Mouse (Mus musculus) kidney, adult 9 months (tissue): ENCODE data around the gene Ptpn14.

Experiments used
- DNase-seq: peaks from one replicate; pipeline ENCODE4 v3.0.0; 2022

Ptpn14 gene

GRCm38 (mm10) chr1:189817089-189817488 lies 89.0 kb downstream of the Ptpn14 start:
- DNase-seq, result no peak

DNA sequence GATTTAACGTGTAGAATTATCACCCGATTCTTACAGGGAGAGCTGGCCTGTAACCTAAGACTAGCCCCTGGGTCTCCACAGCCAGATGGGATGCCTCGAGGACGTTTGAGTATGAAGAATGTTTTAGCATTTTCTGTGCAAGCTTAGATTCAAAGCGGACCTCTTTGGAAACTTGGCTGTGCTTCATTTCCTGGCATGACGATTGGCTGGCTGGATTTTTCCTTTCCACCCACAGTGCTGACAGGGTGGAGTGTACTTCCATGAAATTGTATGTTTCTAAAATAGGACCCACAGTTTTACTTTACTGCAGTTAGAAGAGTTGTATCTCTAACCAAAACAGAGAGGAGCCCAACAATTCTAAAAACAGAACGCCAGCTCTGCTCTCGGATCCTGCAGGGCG lies 89.7 kb downstream of the Ptpn14 start:
- peak; percentile 47 for DNase-seq

DNA sequence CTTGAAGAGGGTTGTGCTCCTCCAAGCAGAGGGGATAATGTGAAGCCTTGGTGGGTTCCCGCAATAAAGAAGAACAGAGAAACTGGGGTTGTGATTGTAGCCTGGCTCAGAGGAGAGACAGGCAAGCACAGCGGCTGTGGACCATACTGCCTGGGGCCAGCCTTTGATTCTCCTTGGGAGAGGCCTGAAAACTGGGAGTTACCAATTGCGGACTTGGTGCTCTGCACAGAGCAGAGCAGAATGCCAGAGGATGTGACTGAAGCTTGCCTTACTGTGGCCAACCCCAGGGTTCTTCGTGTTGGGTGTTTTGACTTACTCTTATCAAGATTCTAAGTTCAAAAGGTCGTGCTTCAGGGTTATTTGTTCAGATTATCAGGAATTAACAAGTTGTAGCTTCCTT lies 92.0 kb downstream of the Ptpn14 start:
- no peak for DNase-seq

GRCm38 (mm10) chr1:189824436-189824835 lies 96.4 kb downstream of the Ptpn14 start:
- DNase-seq, result no peak

DNA sequence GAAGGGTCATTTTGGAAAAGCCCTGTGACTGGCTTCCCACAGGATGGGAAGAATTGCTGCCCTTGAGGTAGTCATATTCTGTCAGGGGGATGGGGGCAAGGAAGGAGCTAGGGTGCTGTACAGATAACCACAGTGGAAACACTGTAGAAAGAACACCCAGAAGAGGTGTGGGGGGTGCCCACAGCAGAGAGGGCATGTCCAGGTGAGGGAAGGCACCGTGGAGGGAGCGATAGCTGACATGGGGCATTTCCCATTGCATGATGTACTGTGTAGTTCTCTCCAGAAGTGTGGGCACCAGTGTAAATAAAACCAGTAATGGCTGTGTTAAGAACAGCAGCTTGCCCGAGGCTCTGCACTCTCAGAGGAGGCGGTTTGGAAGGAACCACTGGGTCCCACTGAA lies 102.3 kb downstream of the Ptpn14 start:
- no peak for DNase-seq

DNA sequence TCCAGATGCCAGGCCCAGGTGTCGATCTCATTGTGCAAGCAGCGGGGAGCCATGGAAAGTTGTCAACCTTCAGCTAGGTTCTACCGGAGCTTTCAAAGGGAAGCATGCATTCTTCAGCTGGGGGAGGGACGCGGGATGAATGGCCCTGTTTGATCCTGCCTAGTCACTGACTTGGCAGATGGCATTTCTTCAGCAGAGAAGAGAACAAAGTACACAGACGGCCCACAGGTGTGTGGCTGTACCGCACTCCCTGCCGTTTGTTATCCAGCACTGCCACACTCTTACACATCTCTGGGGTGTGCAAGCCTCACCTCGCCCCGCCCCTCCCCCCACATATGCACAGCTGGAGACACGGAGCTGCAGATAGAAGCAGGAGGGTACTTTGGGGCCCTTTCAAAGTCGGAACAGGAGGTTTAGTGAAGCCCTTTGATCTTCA lies 102.7 kb downstream of the Ptpn14 start:
- no peak for DNase-seq

GRCm38 (mm10) chr1:189833351-189833750 lies 105.3 kb downstream of the Ptpn14 start:
- DNase-seq, result no peak

- DNase-seq, result no peak
These were observed 106.1 kb downstream of the Ptpn14 start for GRCm38 (mm10) chr1:189834166-189834565.

DNA sequence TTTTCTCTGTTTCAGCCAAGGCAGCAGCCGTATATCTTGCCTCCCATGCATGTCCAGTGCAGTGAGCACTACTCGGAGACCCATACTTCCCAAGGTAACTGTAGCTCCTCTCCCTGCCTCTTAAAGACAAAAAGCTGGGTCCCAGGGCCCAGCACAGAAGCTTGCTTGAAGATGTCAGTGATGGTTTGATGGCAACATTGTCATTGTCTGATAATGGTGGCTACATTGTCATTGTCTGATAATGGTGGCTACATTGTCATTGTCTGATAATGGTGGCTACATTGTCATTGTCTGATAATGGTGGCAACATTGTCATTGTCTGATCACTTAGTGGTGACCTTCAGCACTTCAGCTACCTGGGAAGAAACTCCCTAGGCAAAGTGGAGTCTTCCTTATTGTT lies 118.3 kb downstream of the Ptpn14 start:
- no peak for DNase-seq

DNA sequence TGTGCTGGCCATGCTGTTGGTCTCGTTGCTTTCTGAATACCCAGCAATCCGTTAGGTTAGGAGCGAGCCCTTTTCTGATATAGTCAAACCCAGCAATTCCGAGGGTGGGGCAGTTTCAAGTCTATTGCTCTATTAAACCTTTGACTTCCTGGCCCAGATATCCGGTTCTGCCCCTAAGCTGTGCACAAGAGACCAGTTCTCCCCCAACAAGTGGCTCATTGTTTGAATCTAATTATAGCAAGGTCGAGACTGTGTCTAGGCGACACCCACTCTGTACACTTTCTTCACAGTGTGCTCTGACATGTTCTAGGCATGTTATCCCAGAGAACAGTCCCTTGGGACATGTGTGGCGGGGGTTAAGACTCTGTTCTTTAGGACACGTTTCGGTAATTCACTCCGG lies 121.5 kb downstream of the Ptpn14 start:
- no peak for DNase-seq

DNA sequence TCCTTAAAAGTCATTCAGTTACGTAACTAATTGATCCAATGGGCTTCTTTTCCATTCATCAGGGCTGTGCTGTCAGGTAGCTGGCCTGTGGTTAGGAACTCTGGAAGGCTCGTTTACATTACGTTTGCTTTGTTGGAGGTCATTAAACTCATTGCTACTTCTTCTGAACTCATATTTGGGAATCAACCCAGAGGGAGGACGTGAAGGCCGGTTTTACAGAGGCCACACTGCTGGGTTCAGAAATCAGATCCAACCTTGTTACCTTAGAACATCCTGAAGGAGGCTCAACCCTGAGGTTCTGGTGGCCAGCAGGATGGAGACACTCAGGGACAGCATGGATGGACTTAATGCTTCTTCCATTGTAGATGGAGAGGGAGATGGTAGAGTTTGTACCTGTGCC lies 124.0 kb downstream of the Ptpn14 start:
- no peak for DNase-seq

DNA sequence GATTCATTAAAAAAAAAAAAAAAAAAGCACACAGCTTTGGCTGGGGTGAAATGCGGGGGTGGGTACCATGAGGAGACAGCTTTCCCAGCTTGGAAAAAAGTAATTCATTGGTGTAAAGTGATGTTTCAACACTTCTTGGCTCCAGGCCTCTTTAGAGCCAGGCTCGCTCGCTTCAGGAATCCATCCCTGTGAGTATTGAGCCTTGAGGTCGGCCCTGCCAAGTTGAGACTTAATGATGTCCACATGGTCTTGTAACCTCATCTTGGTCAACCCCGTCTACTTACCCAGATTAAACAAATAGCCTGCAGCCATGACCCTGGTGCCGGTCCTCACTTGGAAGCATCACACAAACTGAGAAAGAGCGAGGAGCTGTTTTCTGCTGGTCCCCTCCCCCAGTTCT lies 124.4 kb downstream of the Ptpn14 start:
- no peak for DNase-seq

DNA sequence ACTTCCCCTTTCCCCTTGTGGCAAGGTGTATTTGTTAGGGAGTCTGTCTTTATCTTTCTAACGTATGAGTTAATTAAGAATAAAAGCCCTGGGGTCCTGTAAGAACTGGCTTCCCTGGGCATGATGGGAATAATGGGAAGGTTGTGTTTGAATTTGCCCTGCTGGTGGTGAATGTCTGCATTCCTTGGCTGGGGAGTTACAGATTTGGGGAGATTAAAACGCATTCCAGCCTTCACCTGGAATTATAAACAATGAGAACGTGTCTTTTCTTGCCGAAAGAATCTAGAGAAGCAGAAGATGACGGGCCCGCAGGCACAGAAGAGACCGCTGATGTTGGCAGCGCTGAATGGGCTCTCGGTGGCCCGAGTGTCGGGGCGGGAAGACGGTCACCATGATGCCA lies 126.6 kb downstream of the Ptpn14 start:
- DNase-seq, result no peak

- DNase-seq, result no peak
These were observed 127.7 kb downstream of the Ptpn14 start for GRCm38 (mm10) chr1:189855739-189856138.

- DNase-seq, result no peak
These were observed 130.3 kb downstream of the Ptpn14 start for GRCm38 (mm10) chr1:189858377-189858776.

DNA sequence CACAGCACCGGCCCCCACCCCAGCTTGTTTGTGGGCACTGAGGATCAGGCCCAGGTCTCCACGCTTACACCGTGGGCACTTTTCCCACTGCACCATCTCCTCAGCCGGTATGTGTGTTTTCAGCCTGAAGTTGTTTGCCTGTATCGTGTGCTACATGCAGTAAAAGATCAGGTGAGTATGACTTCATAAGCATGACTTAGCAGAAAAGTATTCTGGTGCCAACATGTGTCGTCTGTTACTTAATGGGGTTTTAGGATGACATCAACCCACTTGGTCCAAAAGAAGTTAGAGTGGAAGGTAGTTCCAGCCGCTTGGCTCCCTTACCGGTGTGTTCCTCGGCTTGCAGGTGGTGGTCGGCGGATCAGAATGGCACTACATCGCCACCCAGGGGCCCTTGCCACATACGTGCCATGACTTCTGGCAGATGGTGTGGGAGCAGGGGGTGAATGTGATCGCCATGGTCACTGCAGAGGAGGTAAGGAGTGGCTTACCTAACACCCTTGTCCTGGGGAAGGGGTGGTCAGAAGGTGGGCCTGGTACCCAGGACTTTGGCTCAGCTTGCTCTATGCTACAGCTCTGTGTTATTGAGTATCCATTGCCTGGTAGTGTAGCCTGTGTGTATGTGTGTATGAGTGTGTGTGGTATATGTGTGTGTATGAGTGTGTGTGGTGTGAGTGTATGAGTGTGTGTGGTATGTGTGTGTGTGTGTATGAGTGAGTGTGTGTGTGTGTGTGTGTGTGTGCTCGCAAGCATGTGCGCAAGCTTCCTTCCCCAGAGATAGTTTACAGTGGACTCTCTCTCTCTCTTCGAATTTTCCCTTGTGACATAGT lies 132.3 kb downstream of the Ptpn14 start:
- DNase-seq, result no peak

DNA sequence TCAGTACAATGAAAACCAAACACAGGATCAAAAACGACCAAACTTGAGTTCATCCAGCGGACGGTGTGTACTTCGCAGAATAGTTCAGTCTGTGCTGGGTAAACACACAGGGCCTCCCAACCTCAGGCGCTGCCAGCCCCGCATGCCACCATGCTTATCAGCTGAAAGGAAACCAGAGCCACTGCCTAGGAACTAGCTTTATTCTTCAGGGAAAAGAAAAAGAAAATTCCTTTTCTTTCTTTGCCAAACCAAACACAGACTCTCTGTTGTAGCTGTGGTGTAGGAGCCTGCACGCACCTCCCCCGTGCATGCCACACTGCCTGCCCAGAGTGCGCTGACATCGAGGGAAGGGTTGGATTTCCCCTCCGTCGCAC lies 132.9 kb downstream of the Ptpn14 start:
- no peak for DNase-seq

DNA sequence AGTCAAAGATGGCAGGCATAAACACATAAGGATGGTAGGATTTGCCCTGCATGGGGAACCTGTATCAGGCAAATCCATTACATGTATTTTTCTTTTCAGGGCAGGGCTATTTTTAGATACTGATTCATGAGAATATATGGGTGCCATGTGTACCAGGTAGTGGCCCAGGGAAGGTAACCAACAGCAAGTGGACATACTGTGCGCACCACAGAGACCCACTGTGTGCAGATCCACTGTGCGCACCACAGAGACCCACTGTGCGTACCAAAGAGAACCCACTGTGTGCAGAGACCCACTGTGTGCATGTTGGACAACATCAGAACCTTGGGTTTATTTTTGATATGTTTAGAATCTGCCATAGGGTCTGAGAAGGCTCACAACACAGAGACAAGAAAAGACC lies 135.7 kb downstream of the Ptpn14 start:
- no peak for DNase-seq

DNA sequence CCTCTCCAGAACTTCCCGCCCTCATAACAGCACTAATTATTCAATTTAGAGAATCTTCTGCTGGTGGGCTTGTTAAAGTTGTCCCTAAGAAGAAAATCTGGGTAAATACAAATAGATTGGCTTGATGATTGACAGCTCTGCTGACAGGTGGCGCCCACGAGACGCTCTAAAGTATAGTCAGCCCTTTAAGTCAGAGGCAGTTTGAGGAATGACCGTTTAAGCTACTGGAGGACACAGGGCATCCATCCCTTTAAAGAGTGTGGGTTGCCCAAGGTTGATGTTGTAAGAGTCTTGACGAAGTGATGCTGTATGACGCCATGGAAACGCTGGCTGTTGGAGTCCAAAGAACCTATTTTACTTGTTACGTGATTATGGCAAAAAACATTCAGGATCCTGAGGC lies 136.2 kb downstream of the Ptpn14 start:
- no peak for DNase-seq

- DNase-seq, result no peak
These were observed 136.9 kb downstream of the Ptpn14 start for GRCm38 (mm10) chr1:189864846-189865560.

- no peak for DNase-seq
These were observed 138.6 kb downstream of the Ptpn14 start for GRCm38 (mm10) chr1:189866621-189867020.

DNA sequence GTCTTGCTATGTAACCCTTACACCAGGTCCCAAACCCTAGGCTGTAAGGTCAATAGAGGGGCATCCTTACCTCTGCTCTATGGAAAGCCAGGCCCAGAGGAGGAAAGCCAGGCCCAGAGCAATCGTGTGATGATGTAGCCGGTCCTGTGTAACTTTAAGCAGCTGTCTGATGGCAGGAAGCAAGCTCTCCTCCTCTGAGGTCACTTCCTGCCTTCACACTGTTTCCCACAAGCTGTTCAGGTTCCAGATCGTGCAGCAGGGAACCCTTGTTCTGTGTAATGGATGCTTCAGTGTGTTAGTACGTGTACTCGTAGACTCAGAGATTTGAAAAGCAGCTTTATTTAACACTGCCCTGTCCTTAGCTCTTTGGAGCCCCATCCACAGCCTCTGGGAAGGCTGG lies 139.0 kb downstream of the Ptpn14 start:
- DNase-seq, result no peak

DNA sequence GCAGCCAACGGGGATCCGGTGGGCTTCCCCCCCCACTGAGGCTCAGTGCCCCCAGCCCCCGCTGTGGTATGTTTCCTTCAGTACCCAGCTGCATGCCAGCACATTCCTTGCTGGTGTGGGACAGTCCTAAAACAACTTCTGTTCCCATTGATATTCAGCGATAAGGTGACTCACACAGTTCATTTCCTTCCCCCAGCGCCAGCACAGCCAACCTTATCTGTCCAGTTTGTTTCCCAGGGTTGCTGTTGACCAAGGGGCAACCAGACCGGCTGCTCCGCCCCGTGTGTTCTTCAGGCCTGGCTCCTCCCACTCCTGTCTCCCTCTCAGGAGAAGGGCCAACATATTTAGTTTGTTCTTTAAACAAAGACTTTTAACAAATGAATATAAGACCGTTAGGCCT lies 139.4 kb downstream of the Ptpn14 start:
- peak; percentile 62 for DNase-seq

DNA sequence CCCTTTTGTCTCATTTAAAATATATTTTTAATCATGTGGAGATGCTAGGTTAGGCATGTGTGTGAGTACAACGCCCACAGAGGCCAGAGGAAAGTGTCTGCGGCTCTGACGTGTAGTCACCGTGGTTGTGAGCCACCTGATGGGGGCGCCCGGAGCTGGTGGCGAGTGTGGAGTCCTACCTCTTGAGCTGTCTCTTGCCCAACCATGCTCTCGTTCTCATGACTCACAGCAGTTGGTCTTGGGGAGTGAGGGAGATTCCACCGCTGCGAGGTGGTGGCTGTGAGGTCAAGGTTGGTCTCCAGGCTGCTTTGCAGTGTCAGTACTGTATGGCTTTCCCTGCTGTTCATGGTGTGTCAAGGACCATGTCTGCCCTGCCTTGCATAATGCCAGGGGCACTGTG lies 140.0 kb downstream of the Ptpn14 start:
- DNase-seq, result no peak
